Mouse (Mus musculus): ENCODE data around the gene 9530077C05Rik. TPM values are rescaled to one million over a fixed set of nuclear protein-coding genes. Genes with fewer than 3 reads are reported as not detected.

The 9530077C05Rik gene
- polyA plus RNA-seq, 1 experiment from 2014 or later: 8.3 TPM

- ATAC-seq (ENCODE audit: insufficient read depth, low FRiP score, low TSS enrichment) (no peak), DNase-seq (ENCODE audit: low spot score) (no peak)
- Histone ChIP-seq H3K4me3 (ENCODE audit: low read depth, low read length) (no peak overlapping the region), H3K4me2 (ENCODE audit: low read depth) (no peak overlapping the region), H3K36me3 (ENCODE audit: control insufficient read depth, insufficient read depth, low read length) (no peaks in the 10 kb centered on the region), H3K4me1 (ENCODE audit: control insufficient read depth, insufficient read depth, low read length) (no peaks in the 10 kb centered on the region), H3K27ac (ENCODE audit: low read depth, low read length) (no peak overlapping the region), H3K27me3 (ENCODE audit: control insufficient read depth, insufficient read depth, low read length) (no peaks in the 10 kb centered on the region), H3K9me3 (ENCODE audit: control insufficient read depth, low read length) (no peaks in the 10 kb centered on the region), H3K9ac (ENCODE audit: low read length) (no peak overlapping the region; the same call in 1 of the 2 replicates)
- WGBS: 95% methylated on average over 1 of the region's 1 CpGs
Observed at GRCm38 (mm10) chr9:22423507-22423906, 12.2 kb downstream of the 9530077C05Rik start.

GRCm38 (mm10) chr9:22424196-22424595, 12.9 kb downstream of the 9530077C05Rik start:
- 88% methylated on average over 10 of the region's 10 CpGs for WGBS
- no peak overlapping the region for H3K4me3 ChIP-seq (ENCODE audit: low read depth, low read length)
- DNase-seq (ENCODE audit: low spot score): no peak
- no peak for ATAC-seq (ENCODE audit: insufficient read depth, low FRiP score, low TSS enrichment)
- no peak overlapping the region for H3K9ac ChIP-seq (ENCODE audit: low read length)
- H3K9me3 ChIP-seq (ENCODE audit: control insufficient read depth, low read length): no peaks in the 10 kb centered on the region
- no peak overlapping the region for H3K4me2 ChIP-seq (ENCODE audit: low read depth)
- no peak overlapping the region for H3K27ac ChIP-seq (ENCODE audit: low read depth, low read length)
- no peaks in the 10 kb centered on the region for H3K27me3 ChIP-seq (ENCODE audit: control insufficient read depth, insufficient read depth, low read length)
- H3K36me3 ChIP-seq (ENCODE audit: control insufficient read depth, insufficient read depth, low read length): no peaks in the 10 kb centered on the region
- H3K4me1 ChIP-seq (ENCODE audit: control insufficient read depth, insufficient read depth, low read length): no peaks in the 10 kb centered on the region

DNA sequence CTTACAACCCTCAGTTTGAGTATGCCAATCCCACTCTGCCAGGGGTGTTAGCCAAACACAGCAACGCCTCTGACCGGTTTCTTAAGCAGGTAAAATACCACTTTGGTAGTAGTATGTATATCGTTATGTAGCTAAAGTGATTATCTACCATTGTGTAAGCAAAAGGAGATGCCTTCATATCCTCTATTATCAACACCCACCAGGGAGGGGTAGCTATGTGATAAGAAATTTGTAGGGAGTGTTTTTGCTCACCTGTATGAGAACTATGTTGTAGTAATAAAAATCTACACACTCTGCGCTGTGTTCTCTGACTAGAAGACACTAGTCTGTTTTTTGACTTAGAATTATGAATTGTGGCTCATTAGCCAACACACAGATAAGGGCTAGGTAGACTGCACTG, 13.4 kb downstream of the 9530077C05Rik start:
- 95% methylated on average over 4 of the region's 4 CpGs for WGBS
- no peaks in the 10 kb centered on the region for H3K36me3 ChIP-seq (ENCODE audit: control insufficient read depth, insufficient read depth, low read length)
- no peaks in the 10 kb centered on the region for H3K27me3 ChIP-seq (ENCODE audit: control insufficient read depth, insufficient read depth, low read length)
- ATAC-seq (ENCODE audit: insufficient read depth, low FRiP score, low TSS enrichment): no peak
- H3K27ac ChIP-seq (ENCODE audit: low read depth, low read length): no peak overlapping the region
- H3K4me1 ChIP-seq (ENCODE audit: control insufficient read depth, insufficient read depth, low read length): no peaks in the 10 kb centered on the region
- no peak for DNase-seq (ENCODE audit: low spot score)
- H3K4me3 ChIP-seq (ENCODE audit: low read depth, low read length): no peak overlapping the region
- no peaks in the 10 kb centered on the region for H3K9me3 ChIP-seq (ENCODE audit: control insufficient read depth, low read length)
- H3K9ac ChIP-seq (ENCODE audit: low read length): no peak overlapping the region
- no peak overlapping the region for H3K4me2 ChIP-seq (ENCODE audit: low read depth)

GRCm38 (mm10) chr9:22428028-22428665, 16.8 kb downstream of the 9530077C05Rik start:
- H3K36me3 ChIP-seq (ENCODE audit: control insufficient read depth, insufficient read depth, low read length): no peaks in the 10 kb centered on the region
- H3K9ac ChIP-seq (ENCODE audit: low read length): no peak overlapping the region
- no peak overlapping the region for H3K4me2 ChIP-seq (ENCODE audit: low read depth)
- no peaks in the 10 kb centered on the region for H3K27me3 ChIP-seq (ENCODE audit: control insufficient read depth, insufficient read depth, low read length)
- H3K4me1 ChIP-seq (ENCODE audit: control insufficient read depth, insufficient read depth, low read length): no peaks in the 10 kb centered on the region
- no peaks in the 10 kb centered on the region for H3K9me3 ChIP-seq (ENCODE audit: control insufficient read depth, low read length)
- WGBS: 37% methylated on average over 2 of the region's 4 CpGs
- no peak for ATAC-seq (ENCODE audit: insufficient read depth, low FRiP score, low TSS enrichment)
- no peak overlapping the region for H3K4me3 ChIP-seq (ENCODE audit: low read depth, low read length)
- DNase-seq (ENCODE audit: low spot score): no peak
- H3K27ac ChIP-seq (ENCODE audit: low read depth, low read length): no peak overlapping the region

DNA sequence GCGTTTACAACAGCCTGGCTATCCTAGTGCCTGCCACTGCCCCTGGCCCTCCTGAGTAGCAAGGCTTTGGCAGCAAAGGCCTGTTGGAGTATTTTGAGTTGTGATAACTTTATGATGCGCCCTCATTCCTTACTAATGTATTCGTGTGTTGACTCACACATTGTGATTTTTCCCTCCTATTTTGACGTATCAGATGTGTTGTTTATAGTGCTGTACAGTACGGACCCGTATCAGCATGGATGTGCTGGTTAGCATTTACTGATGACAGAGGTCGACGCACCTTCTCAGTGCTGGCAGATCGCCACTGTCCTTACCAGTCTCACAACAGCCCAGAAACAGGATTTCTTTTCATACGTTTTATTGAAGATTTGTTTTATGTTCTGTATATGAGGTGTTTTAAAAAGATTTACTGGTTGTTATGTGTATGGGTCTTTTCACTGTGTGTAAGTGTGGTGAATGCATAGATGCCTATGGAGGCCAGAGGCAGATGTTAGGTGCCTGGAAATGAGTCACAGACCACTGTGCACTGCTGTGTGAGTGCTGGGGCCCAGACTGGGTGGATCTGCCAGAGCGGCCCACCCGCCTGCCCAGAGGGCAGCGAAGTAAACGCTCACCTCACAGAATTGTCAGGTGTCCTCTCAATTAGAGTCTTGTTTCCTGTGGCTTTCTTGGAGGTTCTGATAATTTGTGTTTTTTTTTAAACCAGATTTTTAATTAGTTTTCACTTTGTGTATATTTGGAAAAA, 17.5 kb downstream of the 9530077C05Rik start:
- 83% methylated on average over 14 of the region's 14 CpGs for WGBS
- H3K4me2 ChIP-seq (ENCODE audit: low read depth): no peak overlapping the region
- no peak for DNase-seq (ENCODE audit: low spot score)

GRCm38 (mm10) chr9:22429533-22430241, 18.4 kb downstream of the 9530077C05Rik start:
- 83% methylated on average over 15 of the region's 15 CpGs for WGBS
- Histone ChIP-seq H3K9me3 (ENCODE audit: control insufficient read depth, low read length) (no peaks in the 10 kb centered on the region), H3K4me3 (ENCODE audit: low read depth, low read length) (no peak overlapping the region), H3K36me3 (ENCODE audit: control insufficient read depth, insufficient read depth, low read length) (no peaks in the 10 kb centered on the region), H3K9ac (ENCODE audit: low read length) (no peak overlapping the region), H3K4me2 (ENCODE audit: low read depth) (no peak overlapping the region), H3K4me1 (ENCODE audit: control insufficient read depth, insufficient read depth, low read length) (no peaks in the 10 kb centered on the region), H3K27me3 (ENCODE audit: control insufficient read depth, insufficient read depth, low read length) (no peaks in the 10 kb centered on the region), H3K27ac (ENCODE audit: low read depth, low read length) (no peak overlapping the region)
- ATAC-seq (ENCODE audit: insufficient read depth, low FRiP score, low TSS enrichment) (no peak), DNase-seq (ENCODE audit: low spot score) (no peak)

More for the DNA sequence above, 17.5 kb downstream of the 9530077C05Rik start:
- Histone ChIP-seq H3K4me3 (ENCODE audit: low read depth, low read length) (no peak overlapping the region), H3K4me1 (ENCODE audit: control insufficient read depth, insufficient read depth, low read length) (no peaks in the 10 kb centered on the region), H3K36me3 (ENCODE audit: control insufficient read depth, insufficient read depth, low read length) (no peaks in the 10 kb centered on the region), H3K27me3 (ENCODE audit: control insufficient read depth, insufficient read depth, low read length) (no peaks in the 10 kb centered on the region), H3K9me3 (ENCODE audit: control insufficient read depth, low read length) (no peaks in the 10 kb centered on the region), H3K27ac (ENCODE audit: low read depth, low read length) (no peak overlapping the region), H3K9ac (ENCODE audit: low read length) (no peak overlapping the region)
- ATAC-seq (ENCODE audit: insufficient read depth, low FRiP score, low TSS enrichment): no peak

DNA sequence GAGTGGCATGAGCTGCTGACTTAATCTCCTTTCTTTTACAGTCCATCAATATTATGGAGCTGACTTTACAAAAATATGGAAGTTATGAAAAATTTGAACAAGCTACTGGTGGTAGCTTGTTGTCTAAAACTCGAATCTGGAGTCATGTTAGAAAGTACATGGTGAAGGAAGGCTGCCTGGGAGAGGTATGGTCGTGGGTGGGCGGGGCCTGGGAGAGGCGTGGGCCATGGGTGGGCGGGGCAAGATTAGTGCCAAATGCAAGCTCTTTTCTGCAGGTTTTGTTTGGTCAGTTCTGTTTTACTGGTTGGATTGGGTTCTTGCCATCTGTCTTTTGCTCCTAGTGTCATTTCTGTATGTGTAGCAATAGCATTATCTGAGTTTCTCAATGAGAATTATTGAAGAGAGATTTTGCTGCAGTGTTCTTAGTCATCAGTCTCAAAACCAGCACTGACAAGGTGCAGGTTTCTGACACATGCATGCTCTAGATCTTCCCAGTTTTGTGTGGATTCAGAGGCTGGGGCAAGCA, 19.1 kb downstream of the 9530077C05Rik start:
- H3K4me3 ChIP-seq (ENCODE audit: low read depth, low read length): no peak overlapping the region
- DNase-seq (ENCODE audit: low spot score) (no peak), ATAC-seq (ENCODE audit: insufficient read depth, low FRiP score, low TSS enrichment) (no peak)
- no peak overlapping the region for H3K4me2 ChIP-seq (ENCODE audit: low read depth)
- 45% methylated on average over 5 of the region's 5 CpGs for WGBS
- no peaks in the 10 kb centered on the region for H3K4me1 ChIP-seq (ENCODE audit: control insufficient read depth, insufficient read depth, low read length)
- H3K27ac ChIP-seq (ENCODE audit: low read depth, low read length): no peak overlapping the region
- no peaks in the 10 kb centered on the region for H3K9me3 ChIP-seq (ENCODE audit: control insufficient read depth, low read length)
- H3K9ac ChIP-seq (ENCODE audit: low read length): no peak overlapping the region
- H3K27me3 ChIP-seq (ENCODE audit: control insufficient read depth, insufficient read depth, low read length): no peaks in the 10 kb centered on the region
- no peaks in the 10 kb centered on the region for H3K36me3 ChIP-seq (ENCODE audit: control insufficient read depth, insufficient read depth, low read length)

DNA sequence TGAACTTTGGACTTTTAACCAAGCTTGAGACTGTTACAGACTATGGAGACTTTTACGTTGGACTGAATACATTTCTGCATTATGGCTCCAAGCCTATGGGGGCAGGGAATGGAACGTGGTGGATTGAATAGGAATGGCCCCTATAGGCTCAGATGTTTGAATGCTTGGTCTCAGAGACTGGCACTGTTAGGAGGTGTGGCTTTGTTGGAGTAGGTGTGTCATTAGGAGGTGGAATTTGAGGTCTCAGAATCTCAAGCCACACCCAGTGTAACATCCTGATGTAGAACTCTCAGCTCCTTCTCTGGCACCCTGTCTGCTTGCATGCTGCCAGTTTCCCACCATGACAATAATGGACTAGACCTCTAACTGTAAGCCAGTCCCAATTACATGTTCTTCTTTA, 21.9 kb downstream of the 9530077C05Rik start:
- DNase-seq (ENCODE audit: low spot score): no peak
- WGBS: 82% methylated on average over 2 of the region's 2 CpGs
- Histone ChIP-seq H3K36me3 (ENCODE audit: control insufficient read depth, insufficient read depth, low read length) (no peaks in the 10 kb centered on the region), H3K27ac (ENCODE audit: low read depth, low read length) (no peak overlapping the region), H3K9me3 (ENCODE audit: control insufficient read depth, low read length) (no peaks in the 10 kb centered on the region), H3K4me3 (ENCODE audit: low read depth, low read length) (no peak overlapping the region), H3K4me2 (ENCODE audit: low read depth) (no peak overlapping the region), H3K27me3 (ENCODE audit: control insufficient read depth, insufficient read depth, low read length) (no peaks in the 10 kb centered on the region), H3K4me1 (ENCODE audit: control insufficient read depth, insufficient read depth, low read length) (no peaks in the 10 kb centered on the region), H3K9ac (ENCODE audit: low read length) (no peak overlapping the region)
- ATAC-seq (ENCODE audit: insufficient read depth, low FRiP score, low TSS enrichment): no peak

Measured in neural tube, embryonic 11.5 days (tissue).